22 mouse cellular contexts compared by ENCODE assay signal in the genomic region with DNA sequence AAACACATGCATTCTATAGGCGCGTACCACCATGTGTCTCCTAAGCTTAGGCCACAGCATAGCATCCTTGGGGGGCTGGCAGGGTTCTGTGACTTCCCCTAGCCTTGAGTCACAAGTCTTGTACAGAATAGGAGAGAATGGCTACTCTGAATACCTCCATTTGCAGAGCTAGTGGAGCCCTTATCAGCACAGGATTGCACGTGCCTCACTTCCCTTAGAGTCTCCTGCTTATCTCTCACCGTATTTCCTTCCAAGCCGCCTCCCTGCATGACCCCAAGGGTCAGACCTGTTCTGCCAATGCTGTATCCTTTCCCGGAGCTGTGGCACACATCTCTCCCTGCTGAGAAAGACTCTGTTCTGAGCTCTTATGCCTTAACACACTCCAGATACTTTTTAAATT. TPM values are rescaled to one million over a fixed set of nuclear protein-coding genes. Genes with fewer than 3 reads are reported as not detected.
DNase-seq lines count a peak whose midpoint lies in the region; ATAC-seq and TF ChIP-seq lines count a peak whose summit lies in the region.
"Had no signal": no experiment of that assay in that cellular context is flagged by ENCODE, and none has a peak within 500 bp of the region (broad histone marks: within the 10 kb centered on the region; RNA-seq: fewer than 3 reads in every experiment).

No protein-coding gene starts in this region.

- no peak for ATAC-seq in embryonic facial prominence, embryonic 13.5 days (ENCODE audit: insufficient number of reproducible peaks, insufficient read depth, low FRiP score, low TSS enrichment, low read depth)
- 0 out of 2 replicates have a peak, but pooled peaks have one; percentile 42 for ATAC-seq in heart, embryonic 13.5 days (ENCODE audit: extremely low read depth, insufficient number of reproducible peaks, low FRiP score, low TSS enrichment)
- peak; percentile 67 for ATAC-seq in liver, embryonic 11.5 days (replicated peaks; ENCODE audit: low FRiP score)
- ATAC-seq in megakaryocyte progenitor cell, adult 5-6 weeks (replicated peaks; ENCODE audit: poor library complexity), result peak; percentile 39
- ATAC-seq: CD4-positive, CD25-positive, alpha-beta regulatory T cell, adult 4 months; forebrain, embryonic 14.5 days; lung, postnatal 0 days had no signal

- intact Hi-C loops in heart, adult 2 months (cut with DNase I), result no loop called here
- intact Hi-C loops in gastrocnemius, postnatal 14 days (cut with DNase I; ENCODE audit: low total_unique reads), result no loop called here

- TF ChIP-seq CTCF in heart, adult 2 months (IDR thresholded peaks at IDR 0.05), result no peak

- TF ChIP-seq EP300 in heart, adult 2 months (IDR thresholded peaks at IDR 0.05; ENCODE audit: insufficient read depth, low read depth, low read length), result no peak

- H3K4me3 ChIP-seq in embryonic facial prominence, embryonic 13.5 days, result no peak overlapping the region
- H3K4me3 ChIP-seq in embryonic facial prominence, embryonic 10.5 days, result no peak overlapping the region
- no peak overlapping the region for H3K4me3 ChIP-seq in heart, embryonic 13.5 days
- H3K4me3 ChIP-seq in heart, adult 2 months, result no peak overlapping the region
- no peak overlapping the region for H3K4me3 ChIP-seq in liver, embryonic 11.5 days (ENCODE audit: low read depth, low read length)
- H3K4me3 ChIP-seq: heart, embryonic 15.5 days; hindbrain, embryonic 12.5 days; layer of hippocampus, adult 2 months; stomach, embryonic 15.5 days had no signal

- H3K27me3 ChIP-seq in embryonic facial prominence, embryonic 13.5 days, result no peaks in the 10 kb centered on the region
- no peaks in the 10 kb centered on the region for H3K27me3 ChIP-seq in embryonic facial prominence, embryonic 10.5 days (replicated peaks; ENCODE audit: low read depth, poor library complexity, severe bottlenecking)
- no peaks in the 10 kb centered on the region for H3K27me3 ChIP-seq in heart, embryonic 13.5 days (replicated peaks)
- H3K27me3 ChIP-seq in heart, adult 2 months (ENCODE audit: control insufficient read depth, insufficient read depth, low read length), result no peaks in the 10 kb centered on the region
- no peaks in the 10 kb centered on the region for H3K27me3 ChIP-seq in liver, embryonic 11.5 days (replicated peaks; ENCODE audit: control insufficient read depth, insufficient read depth, low read length)
- H3K27me3 ChIP-seq: heart, embryonic 15.5 days; hindbrain, embryonic 12.5 days; stomach, embryonic 15.5 days had no signal

- no peaks in the 10 kb centered on the region for H3K9me3 ChIP-seq in embryonic facial prominence, embryonic 13.5 days
- H3K9me3 ChIP-seq in embryonic facial prominence, embryonic 10.5 days, result no peaks in the 10 kb centered on the region
- no peaks in the 10 kb centered on the region for H3K9me3 ChIP-seq in heart, embryonic 13.5 days
- H3K9me3 ChIP-seq in liver, embryonic 11.5 days (ENCODE audit: control insufficient read depth, low read length), result no peaks in the 10 kb centered on the region
- H3K9me3 ChIP-seq: heart, embryonic 15.5 days; hindbrain, embryonic 12.5 days; stomach, embryonic 15.5 days had no signal

- no peak overlapping the region for H3K4me2 ChIP-seq in embryonic facial prominence, embryonic 13.5 days
- no peak overlapping the region for H3K4me2 ChIP-seq in heart, embryonic 13.5 days
- no peak overlapping the region for H3K4me2 ChIP-seq in liver, embryonic 11.5 days
- H3K4me2 ChIP-seq: heart, embryonic 15.5 days; hindbrain, embryonic 12.5 days; stomach, embryonic 15.5 days had no signal

- H3K4me1 ChIP-seq in embryonic facial prominence, embryonic 13.5 days, result peaks cover 43% of the 10 kb centered on the region
- peaks cover 19% of the 10 kb centered on the region for H3K4me1 ChIP-seq in embryonic facial prominence, embryonic 10.5 days
- H3K4me1 ChIP-seq in heart, embryonic 13.5 days, result peaks cover 28% of the 10 kb centered on the region
- H3K4me1 ChIP-seq in heart, adult 2 months (ENCODE audit: control insufficient read depth, insufficient read depth, low read length), result no peaks in the 10 kb centered on the region; the same call in 1 of the 2 replicates
- peaks cover 46% of the 10 kb centered on the region for H3K4me1 ChIP-seq in liver, embryonic 11.5 days (replicated peaks; ENCODE audit: control insufficient read depth, insufficient read depth, low read length)
- H3K4me1 ChIP-seq: stomach, embryonic 15.5 days had no signal

- no peak for TF ChIP-seq POLR2A in heart, adult 2 months (IDR thresholded peaks at IDR 0.05; ENCODE audit: insufficient read depth, low read depth, low read length)

- DNase-seq in embryonic facial prominence, embryonic 10.5 days (ENCODE audit: low spot score), result no peak
- no peak for DNase-seq in heart, adult 2 months
- no peak for DNase-seq in liver, embryonic 11.5 days (ENCODE audit: low spot score)
- DNase-seq in adrenal gland, postnatal 36 days, result no peak
- DNase-seq in gastrocnemius, postnatal 14 days, result no peak
- DNase-seq: cerebellum, adult 8-10 months; gastrocnemius, postnatal 36 days; kidney, adult 18-20 months; layer of hippocampus, postnatal 36 days; right cerebral cortex, postnatal 25 days; thymus, adult 2 months had no signal

- WGBS in embryonic facial prominence, embryonic 13.5 days, result 49% methylated on average over 6 of the region's 6 CpGs
- WGBS in embryonic facial prominence, embryonic 10.5 days, result 63% methylated on average over 6 of the region's 6 CpGs
- 30% methylated on average over 6 of the region's 6 CpGs for WGBS in heart, embryonic 13.5 days
- 38% methylated on average over 6 of the region's 6 CpGs for WGBS in heart, adult 2 months
- WGBS in liver, embryonic 11.5 days, result 31% methylated on average over 6 of the region's 6 CpGs

- peaks cover 82% of the 10 kb centered on the region for H3K36me3 ChIP-seq in embryonic facial prominence, embryonic 13.5 days
- peaks cover 80% of the 10 kb centered on the region for H3K36me3 ChIP-seq in embryonic facial prominence, embryonic 10.5 days (replicated peaks)
- H3K36me3 ChIP-seq in heart, embryonic 13.5 days, result peaks cover 77% of the 10 kb centered on the region
- peaks cover 11% of the 10 kb centered on the region for H3K36me3 ChIP-seq in heart, adult 2 months (ENCODE audit: control insufficient read depth, insufficient read depth, low read length)
- peaks cover 22% of the 10 kb centered on the region for H3K36me3 ChIP-seq in liver, embryonic 11.5 days (ENCODE audit: control insufficient read depth, insufficient read depth, low read length)

- H3K27ac ChIP-seq in embryonic facial prominence, embryonic 13.5 days, result peak overlapping the region; percentile 66
- no peak overlapping the region for H3K27ac ChIP-seq in embryonic facial prominence, embryonic 10.5 days (replicated peaks)
- H3K27ac ChIP-seq in heart, embryonic 13.5 days (replicated peaks), result no peak overlapping the region
- H3K27ac ChIP-seq in heart, adult 2 months, result no peak overlapping the region
- H3K27ac ChIP-seq in liver, embryonic 11.5 days (ENCODE audit: low read depth, low read length), result peak overlapping the region; percentile 92
- H3K27ac ChIP-seq: heart, embryonic 15.5 days; hindbrain, embryonic 12.5 days; kidney, postnatal 0 days; layer of hippocampus, adult 2 months; stomach, embryonic 15.5 days had no signal

- H3K79me2 ChIP-seq in heart, adult 2 months (replicated peaks; ENCODE audit: control insufficient read depth, insufficient read depth, low read length), result 0 out of 2 replicates have a peak, but pooled peaks cover 1% of the 10 kb centered on the region

- no peak overlapping the region; the same call in 1 of the 2 replicates for H3K9ac ChIP-seq in embryonic facial prominence, embryonic 13.5 days
- H3K9ac ChIP-seq in heart, embryonic 13.5 days, result 0 out of 2 replicates have a peak overlapping the region, but pooled peaks have one; percentile 50
- no peak overlapping the region for H3K9ac ChIP-seq in heart, adult 2 months (ENCODE audit: low read depth, low read length)
- H3K9ac ChIP-seq in liver, embryonic 11.5 days (ENCODE audit: low read depth, low read length), result no peak overlapping the region
- H3K9ac ChIP-seq: heart, embryonic 15.5 days; hindbrain, embryonic 12.5 days; stomach, embryonic 15.5 days had no signal

RNA-seq across cellular contexts. Expression of a gene that starts 17.2 kb away (rescaled TPM):
- 47.1 and 58.1 TPM in 2 replicates for polyA plus RNA-seq in embryonic facial prominence, embryonic 13.5 days (2015; fragmentation: Nextera tagmentation; extraction: Ambion mirVana)
- 7.5 and 9.2 TPM in 2 replicates for polyA plus RNA-seq in embryonic facial prominence, embryonic 10.5 days (2016; fragmentation: Nextera tagmentation; extraction: Ambion mirVana)
- 6.5 and 8.1 TPM in 2 replicates for polyA plus RNA-seq in heart, embryonic 13.5 days (2015; fragmentation: Nextera tagmentation; extraction: Ambion mirVana)
- total RNA-seq in heart, adult 2 months (2021), result 10 to 100 TPM; 16.8 to 27.1 TPM
- 10.5 and 13.6 TPM in 2 replicates for polyA plus RNA-seq in heart, adult 2 months (2012; rRNA removed)
- 3.1 and 4.4 TPM in 2 replicates for polyA plus RNA-seq in liver, embryonic 11.5 days (2014; fragmentation: Nextera tagmentation; extraction: Ambion mirVana)
- total RNA-seq in megakaryocyte progenitor cell, adult 5-6 weeks (2015), result 11.3 and 11.7 TPM in 2 replicates
- total RNA-seq in megakaryocyte progenitor cell, adult 5-6 weeks (2017), result 8.8 and 14.4 TPM in 2 replicates
- total RNA-seq in adrenal gland, postnatal 36 days (2021), result 10 to 100 TPM; 10.1 to 10.5 TPM
- 10 to 100 TPM; 12.0 to 21.1 TPM for total RNA-seq in gastrocnemius, postnatal 14 days (2021)

Comparison
In these comparisons a context has a peak if more than half of its experiments do, and no peak if none do; other contexts are left out.
1. H3K27ac ChIP-seq: peak in embryonic facial prominence, embryonic 13.5 days (single experiment) and liver, embryonic 11.5 days (single experiment); none in embryonic facial prominence, embryonic 10.5 days (single experiment), heart, embryonic 13.5 days (single experiment) and heart, adult 2 months (single experiment).